Mouse (Mus musculus): ENCODE data around the gene Mgp.
A peak's percentile ranks its signal among the peaks of the same experiment; 100 is the strongest.
"Not testable (repeated sequence)": the region's sequence is repeated elsewhere in the genome, so short reads cannot be mapped to it uniquely, and the experiment has no call there.

The Mgp gene

DNA sequence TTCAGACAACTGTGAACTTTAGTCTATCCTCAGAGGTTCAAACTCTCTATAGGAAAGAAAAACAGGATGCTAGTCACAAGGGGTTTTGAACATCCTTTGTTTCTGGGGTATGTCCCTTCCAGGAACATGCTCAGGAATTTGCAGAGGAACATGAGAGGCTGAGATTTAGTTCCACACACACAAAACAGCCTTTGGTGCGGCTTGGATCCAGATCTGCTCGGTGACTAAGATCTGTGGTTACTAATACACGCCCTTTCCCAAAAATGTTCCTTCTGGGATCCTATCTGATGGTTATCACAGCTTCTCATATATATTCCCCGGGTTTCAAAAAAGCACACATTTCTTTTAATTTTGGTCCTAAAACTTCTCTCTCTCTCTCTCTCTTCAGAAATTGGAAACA is 22.2 kb upstream of the Mgp start:
- DNase-seq: no peak

DNA sequence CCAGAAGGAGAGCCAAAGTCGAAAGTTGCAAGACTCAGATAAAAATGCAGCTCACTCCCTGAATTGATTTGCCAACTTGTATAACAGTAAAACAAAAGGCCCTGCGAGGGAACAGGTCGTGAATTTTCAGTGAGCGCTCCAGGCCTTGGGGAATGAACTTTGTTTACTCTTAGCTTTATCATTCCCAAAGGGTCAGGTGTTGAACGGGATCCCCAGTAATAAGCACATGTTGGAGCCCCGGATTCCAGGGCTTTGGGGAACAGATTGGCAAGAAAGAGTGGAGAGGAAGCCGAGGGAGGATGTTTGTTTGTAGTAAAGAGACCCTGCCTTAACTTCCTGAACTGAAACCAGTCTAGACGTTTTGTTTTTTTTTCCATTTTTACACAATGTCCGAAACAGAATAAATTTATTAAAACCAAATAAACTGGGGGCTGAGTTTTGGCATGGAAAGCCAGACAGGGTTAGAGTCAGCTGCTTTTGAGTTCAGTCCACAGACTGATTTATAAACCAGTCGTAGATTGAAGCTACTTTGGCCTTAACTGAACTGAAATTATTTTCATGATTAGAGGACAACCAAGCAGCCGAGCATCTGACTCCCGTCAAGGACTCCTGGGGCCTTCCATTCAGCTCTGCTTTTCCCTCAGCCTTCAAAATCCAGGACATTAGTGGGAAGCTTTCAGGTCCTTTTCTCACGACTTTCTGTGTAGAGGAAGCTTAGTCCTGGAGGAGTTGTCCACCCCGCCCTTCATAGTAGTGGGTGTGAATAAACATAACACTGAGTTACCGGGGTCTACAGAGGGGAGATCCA is 19.1 kb upstream of the Mgp start:
- no peak for DNase-seq

DNA sequence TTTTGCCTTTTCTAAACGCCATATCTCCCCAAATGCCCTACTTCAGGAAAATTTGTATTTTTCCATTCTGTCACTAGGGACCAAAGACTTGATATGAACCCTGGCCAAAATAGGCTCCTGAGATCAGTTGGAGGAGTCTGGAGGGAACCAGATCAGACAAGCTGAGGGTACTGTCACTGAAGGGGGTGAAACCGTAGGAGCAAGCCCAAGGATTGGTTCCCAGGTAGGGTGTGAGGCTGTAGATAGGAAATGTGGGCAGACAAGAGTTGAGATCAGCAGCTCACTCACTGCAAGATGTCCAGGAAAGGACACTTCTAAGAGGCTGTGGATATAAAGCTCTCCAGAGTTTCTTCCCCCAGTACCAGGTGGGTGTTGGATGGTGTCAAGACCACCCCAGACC is 16.4 kb upstream of the Mgp start:
- DNase-seq: no peak

DNA sequence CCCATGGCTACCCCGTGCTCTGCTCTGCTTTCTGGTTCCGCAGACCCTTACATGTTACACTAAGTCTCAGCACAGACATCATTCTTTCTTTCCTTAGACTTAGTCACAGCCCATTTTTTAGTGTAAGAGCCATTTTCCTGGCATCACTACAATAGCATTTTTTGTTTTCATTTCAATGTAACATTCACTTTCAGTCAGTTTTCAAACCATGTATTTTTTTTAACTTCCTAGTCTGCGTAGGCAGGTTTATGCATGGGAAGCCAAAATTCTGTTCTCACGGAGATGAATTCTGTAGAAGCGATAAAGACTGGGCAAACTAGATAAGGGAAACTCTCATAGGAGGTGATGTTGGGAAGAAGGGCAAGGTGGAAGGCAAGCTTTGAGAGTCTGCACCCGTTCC is 13.9 kb upstream of the Mgp start:
- no peak for DNase-seq

DNA sequence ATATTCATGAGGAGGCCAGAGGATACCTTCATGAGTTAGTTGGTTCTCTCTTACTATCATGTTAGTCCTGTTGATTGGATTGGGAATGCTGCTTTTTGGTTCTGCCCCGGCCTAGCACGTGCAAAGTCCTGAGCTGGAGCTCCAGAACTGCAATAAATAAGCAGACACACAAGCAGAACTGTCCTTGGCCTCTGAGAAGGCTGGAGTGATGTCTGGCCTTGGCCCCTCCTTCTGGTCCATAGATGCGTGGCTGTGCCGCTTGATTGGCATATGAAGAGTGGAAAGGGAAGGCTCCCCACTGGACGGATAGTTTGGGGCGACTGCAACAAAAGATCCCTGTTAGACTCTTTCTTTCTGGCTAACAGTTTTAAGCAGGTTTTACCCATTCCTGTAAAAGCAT is 13.4 kb upstream of the Mgp start:
- no peak for DNase-seq

DNA sequence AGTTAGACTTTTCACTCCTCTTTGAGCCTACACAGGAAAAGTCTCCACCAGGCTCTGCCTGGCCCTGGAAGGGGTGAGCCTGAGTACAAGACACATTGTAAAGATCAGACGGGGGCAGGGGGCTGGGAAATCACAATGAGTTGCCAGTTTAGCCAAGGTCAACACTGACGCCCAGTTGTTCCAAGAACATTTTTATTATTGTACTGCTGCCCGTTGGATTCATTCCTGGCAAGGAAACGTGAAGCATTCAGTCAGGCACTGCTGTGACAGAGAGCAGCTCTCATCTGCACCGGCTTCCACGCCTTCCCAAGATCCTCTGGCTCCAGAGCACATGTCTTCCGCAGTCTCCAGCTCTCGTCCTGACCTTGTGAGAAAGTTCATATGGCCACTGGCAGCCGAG is 12.2 kb upstream of the Mgp start:
- DNase-seq: no peak

DNA sequence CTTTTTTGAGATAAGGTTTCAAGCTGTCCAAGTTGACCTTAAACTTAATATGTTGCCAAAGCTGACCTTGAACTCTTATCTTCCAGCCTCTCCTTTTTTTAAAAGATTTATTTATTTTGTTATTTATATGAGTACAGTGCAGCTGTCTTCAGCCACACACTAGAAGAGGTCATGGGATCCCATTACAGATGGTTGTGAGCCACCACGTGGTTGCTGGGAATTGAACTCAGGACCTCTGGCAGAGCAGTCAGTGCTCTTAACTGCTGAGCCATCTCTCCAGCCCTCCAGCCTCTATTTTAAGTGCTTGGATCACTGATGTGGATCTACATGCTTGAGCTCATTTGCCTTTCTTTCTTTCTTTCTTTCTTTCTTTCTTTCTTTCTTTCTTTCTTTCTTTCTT is 9.1 kb upstream of the Mgp start:
- DNase-seq: not testable (repeated sequence)

DNA sequence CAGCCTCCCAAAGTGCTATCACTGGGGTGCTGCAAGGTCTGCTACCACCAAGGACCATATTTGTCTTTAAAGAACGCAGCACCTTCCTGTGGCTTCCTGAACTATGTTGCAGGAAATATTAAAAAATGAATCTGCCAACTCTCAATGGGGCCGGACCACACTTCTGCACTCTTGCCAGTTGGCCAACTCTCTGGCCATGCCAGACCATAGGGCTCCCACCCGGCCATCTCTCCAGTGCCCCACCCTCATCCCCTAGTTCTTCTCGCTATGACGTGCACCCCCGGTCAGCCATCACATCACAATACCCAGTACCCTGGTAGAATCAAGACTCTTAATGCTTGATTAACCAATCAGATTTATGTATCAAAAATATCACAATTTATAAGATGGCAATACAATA is 8.3 kb upstream of the Mgp start:
- no peak for DNase-seq

DNA sequence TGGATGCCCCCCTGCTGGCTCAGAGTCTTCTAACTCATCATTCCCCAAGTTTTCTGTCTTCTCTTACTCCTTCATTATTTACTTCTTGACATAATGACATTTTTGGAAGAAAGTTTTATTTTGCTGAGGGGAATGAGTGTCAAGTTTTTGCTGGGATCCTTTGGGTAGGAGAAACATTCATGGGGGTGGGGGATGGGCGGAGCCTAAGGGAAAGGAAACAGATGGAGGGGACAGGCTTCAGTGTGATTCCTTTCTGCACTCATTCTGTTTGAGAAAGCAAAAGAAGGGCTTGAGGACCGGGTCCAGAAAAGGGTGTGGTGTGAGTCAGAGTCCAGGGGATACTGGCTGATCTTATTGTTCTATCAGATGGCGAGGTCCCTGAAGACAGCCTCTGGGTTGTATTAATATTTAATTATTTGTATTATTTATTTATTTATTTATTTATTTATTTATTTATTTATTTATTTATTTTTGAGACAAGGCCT is 7.8 kb upstream of the Mgp start:
- DNase-seq: no peak

DNA sequence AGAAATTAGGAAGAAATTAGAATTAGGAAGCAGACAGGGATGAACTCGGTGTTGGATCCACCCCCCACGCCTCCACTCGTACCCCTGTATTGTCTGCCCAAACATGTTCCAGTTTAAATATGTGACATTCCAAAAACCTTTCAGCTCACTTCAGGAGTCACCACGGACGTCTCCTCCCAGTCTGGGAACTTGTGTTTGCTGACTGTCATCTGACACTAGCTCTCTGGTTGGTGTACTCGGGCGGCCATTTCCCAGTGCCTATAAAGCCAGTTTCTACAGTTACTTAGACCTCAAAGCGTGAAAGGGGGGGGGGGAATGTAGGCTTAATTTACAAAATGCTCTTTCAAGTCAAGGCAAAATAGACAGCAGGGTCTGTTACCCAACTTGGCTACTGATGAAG is 6.1 kb upstream of the Mgp start:
- DNase-seq: no peak

DNA sequence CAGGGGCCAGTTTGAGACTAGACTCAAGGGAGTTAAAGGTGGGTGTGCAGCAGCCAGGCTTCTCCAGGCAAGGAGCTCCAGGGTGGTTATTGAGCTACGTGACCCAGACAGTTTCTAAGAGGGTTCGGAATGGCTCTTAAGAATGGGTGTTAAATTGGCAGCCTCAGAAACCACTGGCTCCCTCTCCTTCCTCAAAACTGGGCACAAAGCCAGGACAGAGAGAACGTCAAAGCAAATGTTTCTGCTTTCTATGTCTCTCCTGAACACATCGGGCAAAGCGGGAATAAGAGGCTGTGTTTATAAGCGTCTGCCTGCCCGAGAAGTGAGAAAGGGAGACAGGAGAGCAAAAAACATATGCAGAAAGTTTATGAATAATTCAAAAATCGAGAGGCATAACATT is 1.0 kb downstream of the Mgp start:
- DNase-seq: no peak

DNA sequence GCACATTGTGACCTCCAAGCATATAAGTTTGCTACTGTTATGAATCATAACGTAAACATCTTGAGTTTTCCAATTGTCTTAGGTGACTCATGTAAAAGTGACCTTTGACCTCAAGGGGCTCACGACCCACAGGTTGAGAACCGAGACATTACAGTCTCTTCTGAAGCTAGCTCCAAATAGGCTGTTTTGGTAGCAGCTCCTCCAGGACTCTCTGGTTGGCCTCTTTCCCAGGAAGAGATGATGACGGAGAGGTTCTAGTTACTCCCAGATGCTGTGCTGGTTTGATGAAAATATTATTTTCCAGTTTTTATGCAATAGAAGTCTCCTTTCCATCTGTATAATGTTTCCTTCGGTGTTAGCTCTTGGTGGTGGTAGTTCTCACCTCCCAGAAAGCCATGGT is 6.7 kb downstream of the Mgp start:
- DNase-seq: no peak

DNA sequence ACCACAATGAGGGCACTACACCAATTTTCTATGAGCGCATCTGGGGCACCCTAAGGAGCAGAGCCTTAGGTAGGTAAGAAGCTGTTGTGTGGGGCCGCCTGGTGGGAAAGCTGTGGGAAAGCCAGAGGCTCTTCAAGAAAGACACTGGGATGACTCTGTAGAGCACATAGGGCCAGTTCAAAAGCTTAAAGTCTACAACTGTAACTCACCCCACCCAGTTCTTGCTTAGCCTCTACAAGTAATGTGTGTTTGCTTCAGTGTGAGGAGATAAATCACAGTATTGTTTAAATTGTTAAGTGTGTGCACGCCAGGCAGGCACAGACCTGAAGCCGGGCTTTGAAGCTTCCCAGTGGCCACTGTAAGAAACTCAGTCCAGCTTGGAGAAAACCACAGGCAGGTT is 9.5 kb downstream of the Mgp start:
- no peak for DNase-seq

DNA sequence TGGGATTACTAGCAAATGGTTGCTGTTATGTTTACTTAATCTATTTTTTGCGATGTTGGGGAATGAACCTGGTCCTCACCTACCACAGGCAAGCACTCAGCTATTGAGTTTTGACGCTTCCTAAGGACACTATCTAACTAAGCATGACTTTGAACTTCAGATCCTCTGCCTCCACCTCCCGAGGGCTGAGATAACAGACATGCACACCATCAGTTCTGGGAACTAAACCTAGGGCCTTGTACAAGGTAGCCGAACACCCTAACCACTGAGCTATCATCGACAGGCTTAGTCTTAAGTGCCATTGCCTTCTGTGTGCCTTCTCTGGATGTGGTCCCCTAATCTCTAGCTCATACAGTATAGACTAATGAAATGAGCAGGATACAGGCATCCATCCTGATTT is 10.3 kb downstream of the Mgp start:
- DNase-seq: no peak

DNA sequence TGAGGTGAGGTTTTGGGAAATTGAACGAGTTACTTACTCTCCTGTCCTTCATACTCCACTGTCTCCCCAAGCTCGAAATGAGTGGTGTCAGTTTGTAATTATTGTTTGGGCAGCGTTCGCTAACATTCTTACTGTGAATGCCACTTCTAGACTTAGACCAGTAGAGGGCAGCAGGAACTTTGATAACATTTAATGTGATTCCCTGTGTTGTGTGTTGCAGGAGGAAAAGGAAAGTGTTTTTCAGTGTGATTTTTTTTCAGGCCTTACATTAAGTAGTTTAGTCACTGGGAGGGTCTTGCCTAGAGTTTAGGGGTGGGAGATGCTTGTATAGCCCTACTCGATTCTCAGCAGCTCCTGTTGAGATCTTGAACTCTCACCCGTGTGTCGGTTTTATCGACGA is 14.6 kb downstream of the Mgp start:
- DNase-seq: no peak

DNA sequence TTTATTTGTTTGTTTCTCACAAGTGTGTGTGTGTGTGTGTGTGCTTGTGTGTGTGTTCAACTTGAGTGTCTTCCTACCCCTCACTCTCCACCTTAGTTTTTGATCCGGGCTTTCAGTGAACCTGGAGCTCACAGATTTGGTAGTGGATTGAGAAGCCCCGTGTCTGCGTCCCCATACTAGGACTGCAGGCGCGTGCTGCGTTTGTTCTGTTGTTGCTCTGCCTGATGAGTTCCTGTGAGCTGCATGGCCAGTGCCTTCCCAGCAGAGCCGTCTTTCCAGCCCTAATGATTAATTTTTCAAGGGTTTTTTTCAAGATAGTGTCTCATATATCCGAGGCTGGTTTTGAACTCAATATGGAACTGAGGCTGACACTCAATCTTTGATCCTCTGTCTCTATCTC is 17.2 kb downstream of the Mgp start:
- peak; percentile 55 for DNase-seq

DNA sequence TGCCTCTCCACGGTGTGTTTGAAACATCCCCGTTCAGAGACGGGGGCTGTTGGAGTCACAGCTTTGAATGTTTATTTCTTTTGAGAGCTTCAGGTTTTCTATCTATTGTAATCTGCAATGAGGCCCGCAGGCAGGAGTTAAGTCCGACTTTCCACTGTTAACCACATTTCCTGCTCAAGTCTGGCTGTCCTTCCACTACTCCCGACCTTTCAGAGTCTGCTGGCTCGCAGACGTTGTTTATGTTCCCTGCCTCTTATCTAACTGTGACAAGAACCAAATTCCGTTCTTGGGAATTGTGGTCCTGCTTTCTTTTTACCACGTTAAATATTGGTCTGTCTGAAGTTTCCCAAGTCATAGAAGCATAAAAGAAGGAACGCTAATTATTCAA is 17.8 kb downstream of the Mgp start:
- no peak for DNase-seq

DNA sequence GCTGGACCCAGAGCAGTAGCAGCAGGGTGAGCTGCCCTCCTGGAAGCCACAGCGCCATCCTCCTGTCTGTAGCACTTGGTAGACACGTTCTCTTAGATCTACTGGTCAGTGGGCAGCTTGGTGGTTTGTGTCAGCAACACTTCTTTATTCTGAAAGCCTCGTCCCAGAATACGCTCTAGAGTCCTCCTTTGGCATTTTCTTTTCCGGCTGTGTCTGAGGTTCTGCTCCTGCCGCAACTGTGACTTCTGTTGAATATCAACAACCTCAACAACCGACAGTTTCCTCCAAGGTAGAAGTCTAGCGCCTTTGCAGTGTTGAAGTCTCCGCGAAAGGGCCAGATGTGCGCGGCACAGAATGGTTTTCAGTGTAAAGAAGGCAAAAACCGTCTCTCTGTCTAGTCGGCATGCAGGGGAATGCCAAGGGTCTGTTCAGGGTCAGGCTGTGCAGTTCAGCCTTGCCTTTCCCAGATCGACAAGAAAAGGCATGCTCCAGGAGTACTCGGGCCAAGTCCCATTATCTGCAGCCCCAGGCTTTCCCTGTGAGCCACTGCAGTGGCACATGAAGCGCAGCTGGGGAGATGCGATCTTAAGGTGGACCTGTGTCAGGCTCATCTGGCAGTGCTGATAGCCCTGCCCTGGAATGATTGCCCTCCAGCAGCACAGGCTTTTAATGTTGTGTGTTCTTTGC is 18.3 kb downstream of the Mgp start, which contains the start of gene Art4:
Gene Art4, minus strand, starts transcription at position 548 of the 687 bp plus-strand sequence.
- peak; percentile 94 for DNase-seq

DNA sequence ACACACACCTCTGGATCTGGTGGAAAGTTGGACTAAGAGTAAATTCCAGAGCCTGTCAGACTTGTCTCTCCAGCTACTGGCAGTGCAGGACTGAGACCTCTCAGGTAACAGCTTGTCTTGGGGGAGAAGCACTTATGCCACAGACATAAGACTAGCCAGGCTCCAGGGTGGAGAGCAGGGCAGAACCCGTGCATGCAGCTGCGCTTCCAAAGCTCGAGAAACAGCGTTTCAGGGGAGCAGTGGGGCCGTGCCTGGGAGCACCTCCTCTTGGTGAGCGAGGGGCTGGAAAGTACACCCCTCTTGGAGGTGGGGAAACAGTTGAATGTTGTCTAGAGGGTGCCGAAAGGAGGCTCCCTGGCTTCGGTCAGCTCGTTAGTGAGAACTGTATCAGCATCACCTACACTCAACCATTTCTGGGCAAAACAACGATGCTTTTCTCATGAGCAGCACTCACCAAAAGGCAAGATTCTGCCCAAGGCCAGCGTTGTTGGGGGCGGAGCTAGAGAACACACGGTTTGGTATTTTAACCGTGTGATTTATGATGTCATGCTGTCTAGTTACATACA is 19.5 kb downstream of the Mgp start:
- DNase-seq: peak; percentile 86

DNA sequence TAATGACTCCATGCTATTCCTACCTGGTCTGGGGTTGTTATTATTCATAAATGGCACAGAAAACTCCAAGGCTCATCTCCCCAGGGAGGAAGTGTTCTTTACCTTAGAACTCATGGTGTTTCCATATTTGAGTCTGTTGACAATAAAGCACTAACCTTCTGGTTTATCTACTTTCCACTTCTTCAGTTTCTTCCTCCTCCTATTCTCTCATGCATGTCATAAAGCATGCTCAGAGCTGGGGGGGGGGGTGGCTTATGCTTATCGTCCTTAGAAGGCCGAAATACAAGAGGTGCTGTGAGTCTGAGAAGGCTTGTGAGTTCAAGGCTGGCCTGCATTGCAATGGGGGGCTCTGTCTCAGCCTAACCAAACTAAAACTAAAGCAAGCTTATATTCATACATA is 20.4 kb downstream of the Mgp start:
- DNase-seq: peak; percentile 64

DNA sequence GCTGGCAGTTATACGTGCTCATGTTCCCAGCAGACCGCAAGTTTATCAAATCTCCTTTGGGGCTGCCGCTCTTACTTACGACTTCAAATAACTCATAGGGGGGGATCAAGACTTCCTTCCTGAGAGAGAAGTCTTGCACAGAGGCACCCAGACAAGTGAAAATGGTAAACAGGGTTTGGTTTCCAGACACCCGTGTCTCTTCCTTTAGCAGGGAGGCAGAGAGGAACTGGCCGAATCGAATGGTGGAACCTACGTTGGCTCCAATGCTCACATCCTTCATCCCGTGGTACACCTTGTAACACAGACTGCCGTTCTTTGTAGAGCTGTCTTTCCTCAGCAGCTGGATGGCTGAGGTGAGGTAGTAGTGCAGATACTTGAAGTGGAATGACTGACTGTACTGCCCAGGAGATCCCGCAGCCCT is 21.3 kb downstream of the Mgp start:
- DNase-seq: no peak

DNA sequence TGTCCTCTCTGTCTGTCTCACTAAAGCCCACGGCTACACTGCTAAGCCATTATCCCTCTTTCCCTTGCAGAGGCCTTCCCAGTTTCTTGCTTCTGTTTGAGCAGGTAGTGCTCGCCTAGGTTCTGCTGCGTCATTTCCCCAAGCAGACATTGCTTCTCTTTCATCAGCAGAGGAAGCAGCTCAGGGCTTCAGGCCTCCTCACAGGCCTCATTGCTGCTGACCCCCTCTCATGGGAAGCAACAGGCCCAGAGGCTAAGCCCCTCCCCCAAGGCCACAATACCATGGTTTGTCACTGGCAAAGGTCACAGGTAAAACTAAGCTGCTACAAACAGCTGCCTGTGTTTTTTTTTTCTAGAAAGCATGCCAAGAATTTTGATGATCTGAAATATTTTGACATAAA is 22.9 kb downstream of the Mgp start:
- peak; percentile 53 for DNase-seq

DNA sequence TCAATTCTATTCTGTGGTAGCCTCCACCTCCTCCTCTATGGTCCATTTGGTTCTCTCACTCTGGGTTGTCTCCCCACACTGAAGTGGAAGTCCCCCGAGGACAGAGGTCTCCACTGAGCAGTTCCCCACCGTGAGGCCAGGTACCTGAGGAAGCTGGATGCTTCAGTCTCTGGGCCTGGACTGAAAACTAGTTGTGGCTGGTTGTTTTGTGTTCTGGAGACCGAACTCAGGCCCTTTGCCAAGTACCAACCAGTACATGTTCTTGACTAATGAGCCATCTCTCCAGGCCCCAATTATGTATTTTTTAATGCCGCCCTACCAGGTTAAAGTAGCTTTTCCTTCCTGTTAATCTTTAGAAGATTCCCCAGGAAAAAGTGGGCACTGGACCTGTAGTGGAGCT is 23.3 kb downstream of the Mgp start:
- no peak for DNase-seq

DNA sequence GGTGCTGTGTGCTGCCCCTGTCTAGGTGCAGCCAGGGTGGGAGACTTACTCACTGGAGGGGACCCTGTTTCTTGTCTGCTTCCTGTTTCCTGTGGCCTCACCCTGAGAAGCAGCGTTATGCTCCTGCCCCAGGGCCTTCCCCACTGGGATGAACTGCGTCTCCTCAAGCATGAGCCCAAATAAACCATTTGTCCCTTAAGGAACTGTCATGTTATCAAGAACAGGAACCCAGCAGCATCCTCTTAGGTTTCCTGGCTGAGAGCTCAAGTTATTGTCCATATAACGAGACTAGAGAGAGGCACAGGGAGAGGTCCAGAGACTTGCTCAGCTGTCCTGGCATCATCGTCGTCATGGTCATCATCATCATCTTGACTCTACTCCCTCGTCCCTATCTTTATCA is 25.4 kb downstream of the Mgp start:
- DNase-seq: no peak

Measured in liver (tissue).